Mouse (Mus musculus): ENCODE data around the gene Esyt1. TPM values are rescaled to one million over a fixed set of nuclear protein-coding genes. Genes with fewer than 3 reads are reported as not detected.
"Not testable (repeated sequence)": the region's sequence is repeated elsewhere in the genome, so short reads cannot be mapped to it uniquely, and the experiment has no call there.

Gene Esyt1
- polyA plus RNA-seq (2015; fragmentation: Nextera tagmentation; extraction: Ambion mirVana), result 19.4 and 29.0 TPM in 2 replicates

DNA sequence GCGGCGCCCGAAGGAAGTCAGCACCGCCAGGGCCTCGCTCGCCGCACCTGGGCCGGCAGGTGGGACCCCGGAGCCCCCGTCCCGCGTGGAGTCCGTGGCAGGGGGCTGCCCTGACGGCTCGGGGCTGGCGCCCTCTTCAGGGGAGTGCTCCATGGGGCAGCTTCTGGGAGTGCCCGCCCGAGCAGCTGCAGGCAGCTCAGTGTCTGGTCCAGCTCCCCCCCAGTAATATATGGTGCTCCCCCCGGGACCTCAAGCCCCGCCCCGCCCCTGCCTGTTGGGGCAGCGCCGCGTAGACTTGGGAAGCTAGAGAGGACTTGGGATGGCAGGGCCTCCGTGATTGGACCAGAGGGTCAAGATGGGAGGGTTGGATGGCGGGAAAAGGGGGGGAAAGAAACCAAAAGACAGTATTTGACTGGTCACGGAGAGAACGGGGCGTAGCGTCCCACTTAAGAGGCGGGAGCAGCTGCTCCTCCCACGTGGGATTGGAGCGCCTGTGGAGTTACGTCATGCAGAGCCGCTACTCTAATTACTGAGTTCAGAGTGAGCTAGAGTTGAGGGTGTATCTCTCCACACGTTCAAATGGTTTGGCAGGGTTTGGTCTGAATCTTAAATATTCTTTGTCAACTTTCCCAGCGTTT is at the start of gene Esyt1:
Esyt1 (minus strand) TSS at position 201 of the 638 bp plus-strand sequence.
- no peaks in the 10 kb centered on the region for H3K9me3 ChIP-seq (replicated peaks)
- H3K4me3 ChIP-seq, result peak within 1 kb of the TSS; percentile 80
- peaks cover 15% of the 10 kb centered on the region for H3K4me1 ChIP-seq (replicated peaks)
- peak within 1 kb of the TSS; percentile 93 for H3K4me2 ChIP-seq
- WGBS, result under 1% methylated on average over 37 of the region's 37 CpGs
- peak within 1 kb of the TSS; percentile 87 for H3K27ac ChIP-seq
- no peaks in the 10 kb centered on the region for H3K27me3 ChIP-seq
- ATAC-seq (replicated peaks; ENCODE audit: insufficient number of reproducible peaks, insufficient read depth, low FRiP score, low read depth), result peak; percentile 96
- H3K9ac ChIP-seq, result peak within 1 kb of the TSS; percentile 87
- peaks cover 11% of the 10 kb centered on the region; the same call in 1 of the 2 replicates for H3K36me3 ChIP-seq

DNA sequence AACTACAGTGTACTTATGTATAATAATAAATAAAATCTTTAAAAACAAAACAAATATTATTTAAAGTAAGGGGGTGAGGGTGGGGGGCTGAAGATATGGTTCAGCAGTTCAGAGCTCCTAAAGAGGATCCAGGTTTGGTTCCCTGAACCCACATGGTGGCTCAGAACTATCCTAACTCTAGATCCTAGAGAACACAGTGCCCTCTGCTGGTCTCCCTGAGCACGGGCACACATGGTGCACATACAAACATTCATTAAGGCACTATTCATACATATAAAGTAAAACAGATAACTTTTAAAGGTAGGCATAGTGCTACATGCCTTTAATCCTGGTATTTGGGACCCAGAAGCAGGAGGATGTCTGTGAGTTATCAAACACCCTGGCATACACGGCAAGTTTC is 49.4 kb upstream of the Esyt1 start:
- H3K9ac ChIP-seq, result no peak overlapping the region
- no peak for ATAC-seq (replicated peaks; ENCODE audit: insufficient number of reproducible peaks, insufficient read depth, low FRiP score, low read depth)
- H3K4me2 ChIP-seq, result no peak overlapping the region
- 81% methylated on average over 2 of the region's 2 CpGs for WGBS
- H3K27ac ChIP-seq, result no peak overlapping the region
- H3K27me3 ChIP-seq, result no peaks in the 10 kb centered on the region
- H3K4me3 ChIP-seq, result no peak overlapping the region
- H3K36me3 ChIP-seq, result peaks cover 3% of the 10 kb centered on the region
- H3K9me3 ChIP-seq (replicated peaks), result no peaks in the 10 kb centered on the region
- no peaks in the 10 kb centered on the region for H3K4me1 ChIP-seq (replicated peaks)

DNA sequence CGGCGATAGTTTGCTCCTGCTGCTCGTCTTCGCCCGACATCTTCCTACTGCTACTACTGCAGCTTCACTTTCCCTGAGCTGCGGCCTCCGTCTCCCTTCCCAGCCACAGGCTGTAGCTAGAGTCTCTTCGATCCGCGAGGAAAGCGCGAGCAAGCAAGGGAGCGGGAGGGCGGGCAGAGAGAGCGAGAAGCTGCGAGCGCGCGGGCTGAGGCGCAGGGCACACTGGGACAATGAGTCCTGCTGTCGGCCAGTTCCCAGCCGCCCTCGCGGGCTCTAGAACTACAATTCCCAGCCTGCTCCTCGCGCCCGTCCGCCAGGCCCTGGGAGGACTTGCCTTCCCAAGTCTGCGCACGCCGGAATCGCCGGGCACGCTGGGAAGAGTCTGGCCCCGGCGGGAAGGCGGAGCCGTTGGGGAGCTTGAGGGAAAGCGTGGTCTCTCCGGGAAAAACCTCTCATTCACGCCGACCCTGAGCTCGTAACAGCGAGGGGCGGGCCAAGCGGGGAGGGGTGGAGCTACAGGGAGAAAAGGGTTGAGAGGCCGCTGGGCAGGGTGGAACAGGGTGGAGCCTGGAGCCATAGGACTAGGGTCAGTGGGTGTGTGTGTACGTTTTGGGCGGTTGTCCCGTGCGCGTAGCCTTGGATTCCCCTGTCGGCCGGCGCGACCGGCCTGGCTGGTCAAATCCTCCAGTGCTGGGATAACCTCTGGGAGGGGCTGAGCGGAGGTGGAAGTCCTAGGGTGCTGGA is 40.3 kb upstream of the Esyt1 start, which contains the start of gene Pa2g4:
Pa2g4 (minus strand) TSS at position 200 of the 744 bp plus-strand sequence.
- peak; percentile 96 for ATAC-seq (replicated peaks; ENCODE audit: insufficient number of reproducible peaks, insufficient read depth, low FRiP score, low read depth)
- no peaks in the 10 kb centered on the region for H3K9me3 ChIP-seq (replicated peaks)
- peaks cover 20% of the 10 kb centered on the region for H3K4me1 ChIP-seq (replicated peaks)
- WGBS, result under 1% methylated on average over 58 of the region's 58 CpGs
- H3K27ac ChIP-seq, result peak within 1 kb of the TSS; percentile 92
- peaks cover 23% of the 10 kb centered on the region for H3K36me3 ChIP-seq
- H3K4me3 ChIP-seq, result peak within 1 kb of the TSS; percentile 88
- H3K9ac ChIP-seq, result peak within 1 kb of the TSS; percentile 96
- peak within 1 kb of the TSS; percentile 83 for H3K4me2 ChIP-seq
- H3K27me3 ChIP-seq, result no peaks in the 10 kb centered on the region

GRCm38 (mm10) chr10:128565206-128565787 is 39.6 kb upstream of the Esyt1 start:
- no peaks in the 10 kb centered on the region for H3K27me3 ChIP-seq
- WGBS, result 0% methylated on average over 42 of the region's 46 CpGs

GRCm38 (mm10) chr10:128563544-128563943 is 37.9 kb upstream of the Esyt1 start:
- no peak overlapping the region for H3K9ac ChIP-seq
- peak overlapping the region; percentile 83; the same call in 1 of the 2 replicates for H3K4me2 ChIP-seq
- no peak for ATAC-seq (replicated peaks; ENCODE audit: insufficient number of reproducible peaks, insufficient read depth, low FRiP score, low read depth)
- H3K27ac ChIP-seq, result no peak overlapping the region
- H3K9me3 ChIP-seq (replicated peaks), result no peaks in the 10 kb centered on the region
- 85% methylated on average over 6 of the region's 6 CpGs for WGBS
- H3K4me1 ChIP-seq (replicated peaks), result peaks cover 20% of the 10 kb centered on the region
- H3K36me3 ChIP-seq, result peaks cover 44% of the 10 kb centered on the region
- no peak overlapping the region for H3K4me3 ChIP-seq
- H3K27me3 ChIP-seq, result no peaks in the 10 kb centered on the region

More at GRCm38 (mm10) chr10:128565206-128565787, 39.6 kb upstream of the Esyt1 start:
- peaks cover 27% of the 10 kb centered on the region for H3K36me3 ChIP-seq
- H3K4me3 ChIP-seq, result peak overlapping the region; percentile 88
- peak overlapping the region; percentile 96 for H3K9ac ChIP-seq
- H3K27ac ChIP-seq, result peak overlapping the region; percentile 92
- H3K4me2 ChIP-seq, result peak overlapping the region; percentile 83
- peak; percentile 8 for ATAC-seq (replicated peaks; ENCODE audit: insufficient number of reproducible peaks, insufficient read depth, low FRiP score, low read depth)
- no peaks in the 10 kb centered on the region for H3K9me3 ChIP-seq (replicated peaks)
- peaks cover 20% of the 10 kb centered on the region for H3K4me1 ChIP-seq (replicated peaks)

DNA sequence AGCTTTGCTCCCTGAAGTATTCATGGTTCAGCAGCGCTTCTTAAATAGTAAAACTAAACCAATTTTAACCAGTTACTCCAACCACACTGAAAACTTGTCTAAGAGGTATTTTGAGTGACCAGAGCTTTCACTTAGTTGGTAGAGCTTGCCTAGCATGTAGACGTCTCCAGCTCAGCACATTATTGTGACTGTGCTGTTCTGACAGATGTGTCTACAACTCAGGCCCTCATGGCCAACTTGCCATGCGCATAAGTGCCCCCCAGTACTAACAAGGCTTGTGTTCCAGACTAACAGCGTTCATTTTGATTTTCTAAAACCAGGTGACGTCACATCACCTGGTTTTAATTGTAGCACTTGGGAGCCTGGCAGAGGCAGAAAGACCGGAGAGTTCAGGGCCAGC is 31.3 kb upstream of the Esyt1 start:
- WGBS, result 85% methylated on average over 6 of the region's 6 CpGs
- no peak for ATAC-seq (replicated peaks; ENCODE audit: insufficient number of reproducible peaks, insufficient read depth, low FRiP score, low read depth)
- Histone ChIP-seq H3K9ac (no peak overlapping the region), H3K4me1 (replicated peaks) (no peaks in the 10 kb centered on the region), H3K4me2 (no peak overlapping the region), H3K27ac (no peak overlapping the region), H3K27me3 (no peaks in the 10 kb centered on the region), H3K9me3 (replicated peaks) (no peaks in the 10 kb centered on the region), H3K4me3 (no peak overlapping the region), H3K36me3 (peaks cover 50% of the 10 kb centered on the region)

DNA sequence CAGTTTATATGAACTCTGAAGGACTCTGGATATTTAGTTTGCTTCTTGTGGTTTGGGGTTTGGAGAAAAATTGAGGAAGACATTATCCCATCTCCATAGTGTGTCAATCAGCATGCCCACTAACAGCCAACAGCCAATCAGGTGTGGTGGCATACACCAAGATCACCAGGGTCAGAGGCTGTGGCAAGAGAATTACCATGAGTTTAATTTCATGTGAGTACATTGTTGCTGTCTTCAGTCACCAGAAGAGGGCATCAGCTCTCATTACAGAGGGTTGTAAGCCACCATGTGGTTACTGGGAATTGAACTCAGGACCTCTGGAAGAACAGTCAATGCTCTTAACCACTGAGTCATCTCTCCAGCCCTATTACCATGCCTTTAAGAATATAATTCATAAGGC is 30.6 kb upstream of the Esyt1 start:
- H3K4me1 ChIP-seq (replicated peaks), result no peaks in the 10 kb centered on the region
- H3K4me2 ChIP-seq, result no peak overlapping the region
- H3K9ac ChIP-seq, result no peak overlapping the region
- no peaks in the 10 kb centered on the region for H3K9me3 ChIP-seq (replicated peaks)
- no peak overlapping the region for H3K4me3 ChIP-seq
- H3K27me3 ChIP-seq, result no peaks in the 10 kb centered on the region
- H3K36me3 ChIP-seq, result peaks cover 43% of the 10 kb centered on the region
- no peak overlapping the region for H3K27ac ChIP-seq
- no peak for ATAC-seq (replicated peaks; ENCODE audit: insufficient number of reproducible peaks, insufficient read depth, low FRiP score, low read depth)

DNA sequence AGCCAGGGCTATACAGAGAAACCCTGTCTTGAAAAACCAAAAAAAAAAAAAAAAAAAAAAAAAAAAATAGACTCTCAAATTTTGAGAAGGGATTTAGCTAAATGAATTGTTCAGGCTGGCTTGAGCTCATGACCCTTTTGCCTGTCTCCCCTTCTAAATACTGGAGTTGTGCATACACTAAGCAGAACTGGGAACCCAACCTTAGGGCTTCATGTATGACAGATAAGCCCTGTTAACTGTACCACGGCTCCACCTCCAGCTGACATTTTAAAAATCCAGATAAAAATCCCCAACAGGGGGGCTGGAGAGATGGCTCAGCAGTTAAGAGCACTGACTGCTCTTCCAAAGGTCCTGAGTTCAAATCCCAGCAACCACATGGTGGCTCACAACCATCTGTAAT is 29.9 kb upstream of the Esyt1 start:
- not testable (repeated sequence) for H3K4me1 ChIP-seq (replicated peaks); H3K9me3 ChIP-seq (replicated peaks); H3K4me2 ChIP-seq; H3K27ac ChIP-seq; ATAC-seq (replicated peaks; ENCODE audit: insufficient number of reproducible peaks, insufficient read depth, low FRiP score, low read depth); H3K4me3 ChIP-seq; H3K27me3 ChIP-seq; H3K9ac ChIP-seq
- WGBS, result 81% methylated on average over 1 of the region's 1 CpGs
- peaks cover 36% of the 10 kb centered on the region for H3K36me3 ChIP-seq

GRCm38 (mm10) chr10:128550144-128550823 is 24.6 kb upstream of the Esyt1 start:
- H3K36me3 ChIP-seq; H3K9ac ChIP-seq; H3K27me3 ChIP-seq; H3K4me3 ChIP-seq; H3K27ac ChIP-seq; H3K4me1 ChIP-seq (replicated peaks); H3K4me2 ChIP-seq; ATAC-seq (replicated peaks; ENCODE audit: insufficient number of reproducible peaks, insufficient read depth, low FRiP score, low read depth); H3K9me3 ChIP-seq (replicated peaks): not testable (repeated sequence)
- WGBS, result 81% methylated on average over 11 of the region's 11 CpGs

DNA sequence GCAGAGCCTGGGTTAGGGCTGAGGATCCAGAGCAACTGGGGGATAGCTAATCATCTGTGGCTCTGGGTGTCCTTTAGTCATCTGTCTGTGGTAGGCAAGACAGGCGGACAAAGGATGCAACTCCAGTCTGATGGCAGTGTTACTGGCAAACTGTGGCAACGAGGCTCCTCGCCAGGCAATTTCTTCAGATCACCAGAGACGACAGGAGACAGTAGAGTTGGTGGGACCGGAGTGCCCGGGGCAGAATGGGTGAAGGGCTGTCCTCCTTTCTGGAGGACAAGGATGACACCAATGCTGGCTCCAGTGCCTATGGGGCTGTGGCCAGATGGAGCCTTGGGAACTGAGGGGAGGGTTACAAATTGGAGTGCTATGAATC is 24.0 kb upstream of the Esyt1 start:
- not testable (repeated sequence) for H3K36me3 ChIP-seq; H3K9ac ChIP-seq; H3K27me3 ChIP-seq; H3K9me3 ChIP-seq (replicated peaks); H3K4me3 ChIP-seq; ATAC-seq (replicated peaks; ENCODE audit: insufficient number of reproducible peaks, insufficient read depth, low FRiP score, low read depth); H3K4me1 ChIP-seq (replicated peaks)
- 67% methylated on average over 6 of the region's 6 CpGs for WGBS
- H3K4me2 ChIP-seq, result peak overlapping the region; percentile 32; the same call in 1 of the 2 replicates
- peak overlapping the region; percentile 94; the same call in 1 of the 2 replicates for H3K27ac ChIP-seq
